Mouse (Mus musculus) A20 (cell line): Measurements from ENCODE around the gene Mylip.

ENCODE experiments used
- DNase-seq: peaks from one replicate; pipeline ENCODE4 v3.0.0-alpha.2; 2011; ENCODE audit warnings: low read depth, low spot score

Gene Mylip

GRCm38 (mm10) chr13:45389448-45390311 lies at the start of gene Mylip:
TSS of gene Mylip (plus strand) at chr13:45389742.
- peak; percentile 99 for DNase-seq

- DNase-seq: no peak
Observed at GRCm38 (mm10) chr13:45341991-45342390, 47.6 kb upstream of the Mylip start.

- no peak for DNase-seq
Observed at GRCm38 (mm10) chr13:45343541-45343940, 46.0 kb upstream of the Mylip start.

GRCm38 (mm10) chr13:45343966-45344365 lies 45.6 kb upstream of the Mylip start:
- no peak for DNase-seq

GRCm38 (mm10) chr13:45345471-45346159 lies 43.9 kb upstream of the Mylip start:
- no peak for DNase-seq

GRCm38 (mm10) chr13:45351483-45351882 lies 38.1 kb upstream of the Mylip start:
- DNase-seq: no peak

GRCm38 (mm10) chr13:45354824-45355223 lies 34.7 kb upstream of the Mylip start:
- DNase-seq: peak; percentile 30

GRCm38 (mm10) chr13:45358208-45358607 lies 31.3 kb upstream of the Mylip start:
- no peak for DNase-seq

GRCm38 (mm10) chr13:45358676-45359323 lies 30.7 kb upstream of the Mylip start:
- DNase-seq: no peak

GRCm38 (mm10) chr13:45365788-45366187 lies 23.8 kb upstream of the Mylip start:
- DNase-seq: no peak

- no peak for DNase-seq
Observed at GRCm38 (mm10) chr13:45371673-45372072, 17.9 kb upstream of the Mylip start.

GRCm38 (mm10) chr13:45372456-45372855 lies 17.1 kb upstream of the Mylip start:
- no peak for DNase-seq

GRCm38 (mm10) chr13:45374846-45375245 lies 14.7 kb upstream of the Mylip start:
- no peak for DNase-seq

GRCm38 (mm10) chr13:45382208-45382607 lies 7.3 kb upstream of the Mylip start:
- no peak for DNase-seq

GRCm38 (mm10) chr13:45384636-45385035 lies 4.9 kb upstream of the Mylip start:
- DNase-seq: no peak

GRCm38 (mm10) chr13:45385521-45385920 lies 4.0 kb upstream of the Mylip start:
- no peak for DNase-seq

- no peak for DNase-seq
Observed at GRCm38 (mm10) chr13:45386253-45386652, 3.3 kb upstream of the Mylip start.

GRCm38 (mm10) chr13:45387231-45387630 lies 2.3 kb upstream of the Mylip start:
- no peak for DNase-seq

GRCm38 (mm10) chr13:45388254-45388805 lies 1.2 kb upstream of the Mylip start:
- DNase-seq: no peak

- DNase-seq: no peak
Observed at GRCm38 (mm10) chr13:45388889-45389288, 653 bp upstream of the Mylip start.

- peak; percentile 69 for DNase-seq
Observed at GRCm38 (mm10) chr13:45390312-45390961, 895 bp downstream of the Mylip start.
